Mouse (Mus musculus) spleen, adult 2 months (tissue): ENCODE measurements around the gene Papln.

Source experiments
- CTCF ChIP-seq: fragments of 200-500 bp; IDR thresholded peaks from 2 replicates; pipeline ENCODE4 v1.5.1; 2011; ENCODE audit warnings: mild to moderate bottlenecking, inconsistent platforms; ENCODE audit not compliant: insufficient read depth, insufficient read length, insufficient replicate concordance; ENCODE audit errors: extremely low read depth
- POLR2A ChIP-seq: fragments of 200-500 bp; IDR thresholded peaks from 2 replicates; pipeline ENCODE4 v1.6.1; 2011; ENCODE audit warnings: low read depth, low read length, inconsistent platforms

DNA sequence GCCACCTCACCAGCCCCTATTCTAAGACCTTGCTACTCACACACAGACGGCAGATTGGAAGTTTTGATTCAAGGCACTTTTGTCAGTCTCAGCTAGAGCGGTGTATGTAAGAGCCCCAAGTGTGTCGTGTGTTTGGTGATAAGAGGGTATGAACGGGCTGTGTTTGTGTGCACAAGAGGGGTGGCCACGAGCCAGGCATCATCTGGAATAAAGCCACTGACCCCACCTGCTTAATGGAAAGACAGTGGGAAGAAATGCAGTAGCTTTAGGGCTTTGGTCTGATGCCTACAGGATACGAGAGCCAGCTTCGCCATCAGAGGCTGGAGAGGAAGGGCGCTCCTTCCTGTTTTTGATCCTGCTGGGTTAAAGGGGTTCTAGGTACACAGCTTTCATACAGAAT lies 27.2 kb upstream of the Papln start:
- no peak for TF ChIP-seq POLR2A
- TF ChIP-seq CTCF, result no peak
